Mouse (Mus musculus): Measurements from ENCODE around the gene Rem1. TPM values are rescaled to one million over a fixed set of nuclear protein-coding genes. Genes with fewer than 3 reads are reported as not detected.

Gene Rem1
- total RNA-seq (2012; rRNA removed), result 0.16 and 0.18 TPM in 2 replicates

- 0 out of 4 replicates have a peak, but pooled peaks cover 0 to 3% of the 10 kb centered on the region in 2 experiments for H3K4me1 ChIP-seq (ENCODE audit: control insufficient read depth in 2 of 2, insufficient read depth in 2 of 2, low read length in 2 of 2, poor library complexity in 1 of 2)
- H3K9me3 ChIP-seq (ENCODE audit: control insufficient read depth, insufficient read depth, low read depth, low read length), result no peaks in the 10 kb centered on the region
- H3K9ac ChIP-seq (ENCODE audit: insufficient read depth, low read depth, low read length, poor library complexity, severe bottlenecking), result peak within 1 kb of the TSS; percentile 23; the same call in 1 of the 2 replicates
- peak within 1 kb of the TSS; percentile 54 to 64 for H3K4me3 ChIP-seq (ENCODE audit: insufficient read depth in 1 of 2, low read depth in 1 of 2, low read length in 2 of 2, poor library complexity in 1 of 2, severe bottlenecking in 1 of 2)
- no peak for DNase-seq (ENCODE audit: low read depth, low spot score)
- H3K36me3 ChIP-seq (ENCODE audit: control insufficient read depth, insufficient read depth, low read length, poor library complexity, severe bottlenecking), result no peaks in the 10 kb centered on the region
- no peak within 1 kb of the TSS for H3K27ac ChIP-seq (ENCODE audit: insufficient read depth, low read depth, low read length, poor library complexity, severe bottlenecking)
- in situ Hi-C loops (cut with MboI; ENCODE audit: low sequenced_read_pairs in 2 of 2, unreplicated experiment in 2 of 2), result no loop called here
- no peak for TF ChIP-seq ZC3H11A (IDR thresholded peaks at IDR 0.05; ENCODE audit: borderline replicate concordance, low read depth, low read length)
- no peak for TF ChIP-seq ZNF384 (IDR thresholded peaks at IDR 0.05; ENCODE audit: low read depth, low read length)
- TF ChIP-seq HCFC1 (IDR thresholded peaks at IDR 0.05; ENCODE audit: borderline replicate concordance, insufficient read depth, low read length), result no peak
- TF ChIP-seq CHD2 (IDR thresholded peaks at IDR 0.05; ENCODE audit: low read depth, low read length), result no peak
- TF ChIP-seq MAFK (IDR thresholded peaks at IDR 0.05; ENCODE audit: insufficient read depth, low read depth, low read length), result no peak
These were observed at the start of gene Rem1 for GRCm38 (mm10) chr2:152626774-152627591. Gene Rem1, plus strand, starts transcription at chr2:152626951.

GRCm38 (mm10) chr2:152580107-152580506 lies 46.6 kb upstream of the Rem1 start, which contains the start of gene Defb19:
Gene Defb19, minus strand, starts transcription at chr2:152580312.
- Histone ChIP-seq H3K27ac (ENCODE audit: insufficient read depth, low read depth, low read length, poor library complexity, severe bottlenecking) (no peak within 1 kb of the TSS), H3K9ac (ENCODE audit: insufficient read depth, low read depth, low read length, poor library complexity, severe bottlenecking) (no peak within 1 kb of the TSS), H3K4me3 (ENCODE audit: insufficient read depth in 1 of 2, low read depth in 1 of 2, low read length in 2 of 2, poor library complexity in 1 of 2, severe bottlenecking in 1 of 2) (no peak within 1 kb of the TSS), H3K36me3 (ENCODE audit: control insufficient read depth, insufficient read depth, low read length, poor library complexity, severe bottlenecking) (no peaks in the 10 kb centered on the region), H3K4me1 (ENCODE audit: control insufficient read depth in 2 of 2, insufficient read depth in 2 of 2, low read length in 2 of 2, poor library complexity in 1 of 2) (no peaks in the 10 kb centered on the region), H3K9me3 (ENCODE audit: control insufficient read depth, insufficient read depth, low read depth, low read length) (no peaks in the 10 kb centered on the region)
- DNase-seq (ENCODE audit: low read depth, low spot score), result no peak
- TF ChIP-seq CHD2 (IDR thresholded peaks at IDR 0.05; ENCODE audit: low read depth, low read length) (no peak), ZNF384 (IDR thresholded peaks at IDR 0.05; ENCODE audit: low read depth, low read length) (no peak), HCFC1 (IDR thresholded peaks at IDR 0.05; ENCODE audit: borderline replicate concordance, insufficient read depth, low read length) (no peak), ZC3H11A (IDR thresholded peaks at IDR 0.05; ENCODE audit: borderline replicate concordance, low read depth, low read length) (no peak), MAFK (IDR thresholded peaks at IDR 0.05; ENCODE audit: insufficient read depth, low read depth, low read length) (no peak)
- in situ Hi-C loops (cut with MboI; ENCODE audit: low sequenced_read_pairs in 2 of 2, unreplicated experiment in 2 of 2), result no loop called here

- Histone ChIP-seq H3K27ac (ENCODE audit: insufficient read depth, low read depth, low read length, poor library complexity, severe bottlenecking) (no peak overlapping the region), H3K36me3 (ENCODE audit: control insufficient read depth, insufficient read depth, low read length, poor library complexity, severe bottlenecking) (no peaks in the 10 kb centered on the region), H3K9ac (ENCODE audit: insufficient read depth, low read depth, low read length, poor library complexity, severe bottlenecking) (no peak overlapping the region), H3K9me3 (ENCODE audit: control insufficient read depth, insufficient read depth, low read depth, low read length) (no peaks in the 10 kb centered on the region), H3K4me1 (ENCODE audit: control insufficient read depth in 2 of 2, insufficient read depth in 2 of 2, low read length in 2 of 2, poor library complexity in 1 of 2) (no peaks in the 10 kb centered on the region), H3K4me3 (ENCODE audit: insufficient read depth in 1 of 2, low read depth in 1 of 2, low read length in 2 of 2, poor library complexity in 1 of 2, severe bottlenecking in 1 of 2) (no peak overlapping the region)
- in situ Hi-C loops (cut with MboI; ENCODE audit: low sequenced_read_pairs in 2 of 2, unreplicated experiment in 2 of 2), result no loop called here
- no peak for DNase-seq (ENCODE audit: low read depth, low spot score)
- TF ChIP-seq HCFC1 (IDR thresholded peaks at IDR 0.05; ENCODE audit: borderline replicate concordance, insufficient read depth, low read length) (no peak), MAFK (IDR thresholded peaks at IDR 0.05; ENCODE audit: insufficient read depth, low read depth, low read length) (no peak), ZC3H11A (IDR thresholded peaks at IDR 0.05; ENCODE audit: borderline replicate concordance, low read depth, low read length) (no peak)
These were observed 46.1 kb upstream of the Rem1 start for GRCm38 (mm10) chr2:152580612-152581011.

GRCm38 (mm10) chr2:152586926-152587560 lies 39.7 kb upstream of the Rem1 start:
- in situ Hi-C loops (cut with MboI; ENCODE audit: low sequenced_read_pairs in 2 of 2, unreplicated experiment in 2 of 2), result no loop called here
- Histone ChIP-seq H3K4me3 (ENCODE audit: insufficient read depth in 1 of 2, low read depth in 1 of 2, low read length in 2 of 2, poor library complexity in 1 of 2, severe bottlenecking in 1 of 2) (0 out of 4 replicates have a peak overlapping the region, but pooled peaks of 1 of the 2 experiments have one; percentile 55), H3K36me3 (ENCODE audit: control insufficient read depth, insufficient read depth, low read length, poor library complexity, severe bottlenecking) (no peaks in the 10 kb centered on the region), H3K9me3 (ENCODE audit: control insufficient read depth, insufficient read depth, low read depth, low read length) (no peaks in the 10 kb centered on the region), H3K4me1 (ENCODE audit: control insufficient read depth in 2 of 2, insufficient read depth in 2 of 2, low read length in 2 of 2, poor library complexity in 1 of 2) (no peaks in the 10 kb centered on the region), H3K9ac (ENCODE audit: insufficient read depth, low read depth, low read length, poor library complexity, severe bottlenecking) (no peak overlapping the region), H3K27ac (ENCODE audit: insufficient read depth, low read depth, low read length, poor library complexity, severe bottlenecking) (no peak overlapping the region)
- peak; percentile 55 for DNase-seq (ENCODE audit: low read depth, low spot score)
- TF ChIP-seq CHD2 (IDR thresholded peaks at IDR 0.05; ENCODE audit: low read depth, low read length), result no peak
- no peak for TF ChIP-seq HCFC1 (IDR thresholded peaks at IDR 0.05; ENCODE audit: borderline replicate concordance, insufficient read depth, low read length)
- TF ChIP-seq ZC3H11A (IDR thresholded peaks at IDR 0.05; ENCODE audit: borderline replicate concordance, low read depth, low read length), result no peak
- TF ChIP-seq ZNF384 (IDR thresholded peaks at IDR 0.05; ENCODE audit: low read depth, low read length), result no peak
- no peak for TF ChIP-seq MAFK (IDR thresholded peaks at IDR 0.05; ENCODE audit: insufficient read depth, low read depth, low read length)
